Mouse (Mus musculus): Measurements from ENCODE around the gene 0610040J01Rik. TPM values are rescaled to one million over a fixed set of nuclear protein-coding genes. Genes with fewer than 3 reads are reported as not detected.
"Not testable (repeated sequence)": the region's sequence is repeated elsewhere in the genome, so short reads cannot be mapped to it uniquely, and the experiment has no call there.

The 0610040J01Rik gene
- polyA plus RNA-seq, 1 experiment = 1.4 TPM

- TF ChIP-seq POLR2A (IDR thresholded peaks at IDR 0.05; ENCODE audit: low read depth, low read length) (no peak), CTCF (IDR thresholded peaks at IDR 0.05; ENCODE audit: extremely low read depth, insufficient read depth, insufficient read length, insufficient replicate concordance) (no peak)
- no peaks in the 10 kb centered on the region for H3K4me1 ChIP-seq (ENCODE audit: control insufficient read depth, insufficient read depth, insufficient read length)
- no peaks in the 10 kb centered on the region for H3K27me3 ChIP-seq (ENCODE audit: control insufficient read depth, insufficient read depth, low read length)
- WGBS = 58% methylated on average over 6 of the region's 6 CpGs
- H3K4me3 ChIP-seq (ENCODE audit: extremely low read depth, insufficient read depth, insufficient read length) = no peak overlapping the region
- DNase-seq (ENCODE audit: low read depth in 1 of 2, low spot score in 2 of 2) = no peak
- no peaks in the 10 kb centered on the region for H3K36me3 ChIP-seq (ENCODE audit: control insufficient read depth, insufficient read depth, low read length)
- no peak overlapping the region for H3K27ac ChIP-seq (ENCODE audit: insufficient read depth, low read length)
Observed at GRCm38 (mm10) chr5:63891912-63892311, 79.7 kb downstream of the 0610040J01Rik start.

GRCm38 (mm10) chr5:63897001-63897819, 85.0 kb downstream of the 0610040J01Rik start:
- H3K4me1 ChIP-seq (ENCODE audit: control insufficient read depth, insufficient read depth, insufficient read length); H3K4me3 ChIP-seq (ENCODE audit: extremely low read depth, insufficient read depth, insufficient read length); H3K27ac ChIP-seq (ENCODE audit: insufficient read depth, low read length); H3K36me3 ChIP-seq (ENCODE audit: control insufficient read depth, insufficient read depth, low read length); DNase-seq (ENCODE audit: low read depth in 1 of 2, low spot score in 2 of 2); H3K27me3 ChIP-seq (ENCODE audit: control insufficient read depth, insufficient read depth, low read length): not testable (repeated sequence)
- WGBS = 89% methylated on average over 5 of the region's 5 CpGs

DNA sequence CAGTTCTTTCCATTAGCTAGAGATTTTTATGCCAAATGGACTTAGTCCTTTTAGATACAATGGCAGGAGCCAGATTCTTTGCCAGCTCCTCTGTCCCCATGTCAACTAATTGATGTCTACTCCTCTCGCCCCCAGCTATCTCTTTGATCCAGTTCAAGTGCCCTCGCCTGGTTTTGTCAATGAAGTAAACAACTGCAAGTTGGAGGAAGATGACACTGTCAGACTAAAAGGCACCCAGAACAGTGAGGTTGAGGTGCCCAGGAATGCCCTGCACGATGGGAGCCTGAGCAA, 85.6 kb downstream of the 0610040J01Rik start:
- no peak overlapping the region for H3K4me3 ChIP-seq (ENCODE audit: extremely low read depth, insufficient read depth, insufficient read length)
- H3K4me1 ChIP-seq (ENCODE audit: control insufficient read depth, insufficient read depth, insufficient read length) = no peaks in the 10 kb centered on the region
- no peak for TF ChIP-seq CTCF (IDR thresholded peaks at IDR 0.05; ENCODE audit: extremely low read depth, insufficient read depth, insufficient read length, insufficient replicate concordance)
- no peak for TF ChIP-seq POLR2A (IDR thresholded peaks at IDR 0.05; ENCODE audit: low read depth, low read length)
- 87% methylated on average over 3 of the region's 3 CpGs for WGBS
- no peak for DNase-seq (ENCODE audit: low read depth in 1 of 2, low spot score in 2 of 2)
- H3K27ac ChIP-seq (ENCODE audit: insufficient read depth, low read length) = no peak overlapping the region
- H3K36me3 ChIP-seq (ENCODE audit: control insufficient read depth, insufficient read depth, low read length) = no peaks in the 10 kb centered on the region
- no peaks in the 10 kb centered on the region for H3K27me3 ChIP-seq (ENCODE audit: control insufficient read depth, insufficient read depth, low read length)

DNA sequence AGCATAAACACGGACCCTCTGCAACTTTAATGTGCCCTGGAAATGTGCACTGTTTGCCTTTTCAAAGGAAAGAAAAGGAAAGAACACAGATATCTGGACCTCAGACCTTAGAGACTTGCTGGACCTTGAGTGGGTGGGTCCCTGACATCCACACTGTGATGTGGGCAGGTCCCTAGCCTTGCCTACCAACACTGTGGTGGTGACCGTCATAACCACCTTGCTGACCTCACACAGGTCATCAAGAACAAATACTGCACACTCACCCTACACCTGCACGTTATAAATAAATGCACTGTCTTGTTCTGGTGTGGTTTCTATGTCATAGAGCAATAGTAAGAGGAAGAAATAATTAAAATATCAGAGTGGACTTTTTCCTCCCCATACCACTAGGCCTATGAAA, 91.2 kb downstream of the 0610040J01Rik start:
- 87% methylated on average over 3 of the region's 3 CpGs for WGBS
- no peak overlapping the region for H3K27ac ChIP-seq (ENCODE audit: insufficient read depth, low read length)
- H3K4me1 ChIP-seq (ENCODE audit: control insufficient read depth, insufficient read depth, insufficient read length) = no peaks in the 10 kb centered on the region
- no peak overlapping the region for H3K4me3 ChIP-seq (ENCODE audit: extremely low read depth, insufficient read depth, insufficient read length)
- no peaks in the 10 kb centered on the region for H3K27me3 ChIP-seq (ENCODE audit: control insufficient read depth, insufficient read depth, low read length)
- H3K36me3 ChIP-seq (ENCODE audit: control insufficient read depth, insufficient read depth, low read length) = no peaks in the 10 kb centered on the region
- no peak for TF ChIP-seq CTCF (IDR thresholded peaks at IDR 0.05; ENCODE audit: extremely low read depth, insufficient read depth, insufficient read length, insufficient replicate concordance)
- no peak for TF ChIP-seq POLR2A (IDR thresholded peaks at IDR 0.05; ENCODE audit: low read depth, low read length)
- DNase-seq (ENCODE audit: low read depth in 1 of 2, low spot score in 2 of 2) = no peak

- DNase-seq (ENCODE audit: low read depth in 1 of 2, low spot score in 2 of 2) = peak; percentile 62 to 76
- Histone ChIP-seq H3K4me1 (ENCODE audit: control insufficient read depth, insufficient read depth, insufficient read length) (no peaks in the 10 kb centered on the region), H3K4me3 (ENCODE audit: extremely low read depth, insufficient read depth, insufficient read length) (no peak overlapping the region), H3K27ac (ENCODE audit: insufficient read depth, low read length) (no peak overlapping the region), H3K36me3 (ENCODE audit: control insufficient read depth, insufficient read depth, low read length) (no peaks in the 10 kb centered on the region), H3K27me3 (ENCODE audit: control insufficient read depth, insufficient read depth, low read length) (no peaks in the 10 kb centered on the region)
- 46% methylated on average over 13 of the region's 13 CpGs for WGBS
- TF ChIP-seq CTCF (IDR thresholded peaks at IDR 0.05; ENCODE audit: extremely low read depth, insufficient read depth, insufficient read length, insufficient replicate concordance) = peak; percentile 91; the same call in 1 of the 2 replicates
- no peak for TF ChIP-seq POLR2A (IDR thresholded peaks at IDR 0.05; ENCODE audit: low read depth, low read length)
Observed at GRCm38 (mm10) chr5:63906149-63907093, 94.3 kb downstream of the 0610040J01Rik start.

GRCm38 (mm10) chr5:63907513-63907912, 95.3 kb downstream of the 0610040J01Rik start:
- H3K36me3 ChIP-seq (ENCODE audit: control insufficient read depth, insufficient read depth, low read length) = no peaks in the 10 kb centered on the region
- WGBS = 69% methylated on average over 4 of the region's 4 CpGs
- no peaks in the 10 kb centered on the region for H3K27me3 ChIP-seq (ENCODE audit: control insufficient read depth, insufficient read depth, low read length)
- DNase-seq (ENCODE audit: low read depth in 1 of 2, low spot score in 2 of 2) = no peak
- no peak overlapping the region for H3K4me3 ChIP-seq (ENCODE audit: extremely low read depth, insufficient read depth, insufficient read length)
- no peaks in the 10 kb centered on the region for H3K4me1 ChIP-seq (ENCODE audit: control insufficient read depth, insufficient read depth, insufficient read length)
- TF ChIP-seq POLR2A (IDR thresholded peaks at IDR 0.05; ENCODE audit: low read depth, low read length) (no peak), CTCF (IDR thresholded peaks at IDR 0.05; ENCODE audit: extremely low read depth, insufficient read depth, insufficient read length, insufficient replicate concordance) (no peak)
- no peak overlapping the region for H3K27ac ChIP-seq (ENCODE audit: insufficient read depth, low read length)

All from spleen, adult 2 months (tissue).